Mouse (Mus musculus) hindbrain, embryonic 10.5 days (tissue): Measurements from ENCODE around the gene Tut7. TPM values are rescaled to one million over a fixed set of nuclear protein-coding genes. Genes with fewer than 3 reads are reported as not detected.
A peak's percentile ranks its signal among the peaks of the same experiment; 100 is the strongest.
"Not testable (repeated sequence)": the region's sequence is repeated elsewhere in the genome, so short reads cannot be mapped to it uniquely, and the experiment has no call there.

ENCODE experiments used
- DNase-seq: peaks from one replicate; pipeline ENCODE4 v3.0.0-alpha.2; 2017; ENCODE audit warnings: low spot score
- H3K27ac ChIP-seq: fragments of 300-500 bp; sonication (generic); 2 replicates; pipeline ENCODE4 v1.5.1; 2016; ENCODE audit warnings: mild to moderate bottlenecking, moderate library complexity
- H3K27me3 ChIP-seq: fragments of 300-500 bp; sonication (generic); 2 replicates; pipeline ENCODE4 v1.6.1; 2016; ENCODE audit warnings: mild to moderate bottlenecking; ENCODE audit not compliant: poor library complexity, insufficient read depth, severe bottlenecking
- H3K36me3 ChIP-seq: fragments of 300-500 bp; sonication (generic); 2 replicates; pipeline ENCODE4 v1.6.1; 2016; ENCODE audit warnings: mild to moderate bottlenecking, moderate library complexity
- H3K4me1 ChIP-seq: fragments of 300-500 bp; sonication (generic); replicated peaks from 2 replicates; pipeline ENCODE4 v1.6.1; 2016; ENCODE audit warnings: mild to moderate bottlenecking
- H3K4me3 ChIP-seq: fragments of 300-500 bp; sonication (generic); 2 replicates; pipeline ENCODE4 v1.5.1; 2016; ENCODE audit warnings: mild to moderate bottlenecking, moderate library complexity
- H3K9me3 ChIP-seq: fragments of 300-500 bp; sonication (generic); 2 replicates; pipeline ENCODE4 v1.6.1; 2016; ENCODE audit warnings: mild to moderate bottlenecking, moderate library complexity
- WGBS: fragments of 180-500 bp; shearing (Covaris S2); methylation state at CpG from one replicate; pipeline ENCODE4 v1.1.7; 2016; 5-methylcytosine and 5-hydroxymethylcytosine counted together
- polyA plus RNA-seq: library from polyadenylated mRNA; unstranded; fragments of >200 nt; fragmentation: Nextera tagmentation; extraction: Ambion mirVana; gene quantifications from 2 replicates; pipeline ENCODE4 v1.2.1, GENCODE M21; 2016

The Tut7 gene
- polyA plus RNA-seq, 1 experiment from 2014 or later = 35.4 TPM

DNA sequence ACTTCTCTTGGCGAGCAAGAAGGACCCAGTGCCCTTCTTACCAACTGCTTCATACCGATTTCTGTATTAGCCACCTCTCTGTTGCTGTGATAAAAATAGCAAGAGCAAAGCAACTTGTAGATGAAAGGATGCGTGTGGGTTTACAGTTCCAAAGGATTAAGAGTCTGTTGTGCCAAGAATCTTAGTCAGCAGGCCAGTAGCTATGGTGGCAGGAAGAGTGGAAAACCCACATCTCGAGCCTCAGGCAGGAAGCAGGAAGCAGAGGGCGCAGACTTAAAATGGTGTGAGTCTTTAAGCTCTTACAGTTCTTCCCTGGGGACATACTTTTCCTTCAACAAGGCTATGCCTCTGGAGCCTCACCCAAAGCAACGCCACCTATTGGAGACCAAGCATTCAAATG, 77.5 kb downstream of the Tut7 start:
- Histone ChIP-seq H3K27me3 (no peaks in the 10 kb centered on the region), H3K4me3 (no peak overlapping the region), H3K27ac (no peak overlapping the region), H3K9me3 (no peaks in the 10 kb centered on the region), H3K36me3 (no peaks in the 10 kb centered on the region), H3K4me1 (peaks cover 6% of the 10 kb centered on the region; the same call in 1 of the 2 replicates)
- 90% methylated on average over 6 of the region's 6 CpGs for WGBS
- no peak for DNase-seq

DNA sequence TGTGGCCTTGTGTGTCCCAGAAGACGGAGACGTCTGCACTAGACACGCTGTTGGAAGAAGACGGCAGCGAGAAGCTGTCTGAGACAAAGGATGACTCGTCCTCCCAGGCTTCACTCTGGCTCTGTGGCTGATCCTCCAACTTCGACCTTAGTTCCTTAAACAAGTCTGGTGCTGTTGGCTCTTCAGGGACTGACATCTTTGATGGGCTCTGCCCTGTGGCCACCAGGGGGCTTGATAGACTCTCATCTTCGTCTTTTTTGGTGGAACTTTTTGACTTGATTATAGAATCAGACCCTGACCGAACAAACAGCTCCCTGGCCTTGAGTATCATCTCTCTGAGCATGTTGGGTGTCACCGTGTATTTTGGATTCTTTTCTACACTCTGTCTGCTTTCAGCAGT, 81.2 kb downstream of the Tut7 start:
- WGBS = 83% methylated on average over 10 of the region's 10 CpGs
- peaks cover 2% of the 10 kb centered on the region; the same call in 1 of the 2 replicates for H3K4me1 ChIP-seq
- H3K4me3 ChIP-seq = no peak overlapping the region
- H3K27me3 ChIP-seq = no peaks in the 10 kb centered on the region
- no peaks in the 10 kb centered on the region for H3K9me3 ChIP-seq
- H3K36me3 ChIP-seq = no peaks in the 10 kb centered on the region
- no peak for DNase-seq
- H3K27ac ChIP-seq = no peak overlapping the region

DNA sequence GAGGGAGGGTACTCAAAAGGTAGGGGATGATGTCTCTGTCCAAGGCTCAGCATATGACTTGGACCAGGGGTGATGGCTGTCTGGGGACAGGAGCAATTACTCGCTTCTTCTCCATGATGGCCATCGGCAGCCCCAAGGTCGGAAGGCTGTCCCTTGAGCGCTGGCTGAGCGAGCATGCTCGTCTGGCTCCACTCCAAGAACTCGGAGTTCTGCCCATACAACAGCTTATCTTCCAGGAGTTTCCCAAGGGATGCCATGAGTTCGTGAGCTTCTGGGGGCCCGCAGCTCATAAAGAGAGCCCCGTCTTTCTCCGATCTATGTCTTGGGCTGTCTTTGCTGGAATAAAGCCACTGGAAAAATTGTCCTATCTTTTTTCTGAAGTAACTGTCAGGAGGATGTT, 81.9 kb downstream of the Tut7 start:
- 91% methylated on average over 11 of the region's 11 CpGs for WGBS
- Histone ChIP-seq H3K36me3 (no peaks in the 10 kb centered on the region), H3K4me1 (no peaks in the 10 kb centered on the region), H3K9me3 (no peaks in the 10 kb centered on the region), H3K27ac (no peak overlapping the region), H3K4me3 (no peak overlapping the region), H3K27me3 (no peaks in the 10 kb centered on the region)
- no peak for DNase-seq

DNA sequence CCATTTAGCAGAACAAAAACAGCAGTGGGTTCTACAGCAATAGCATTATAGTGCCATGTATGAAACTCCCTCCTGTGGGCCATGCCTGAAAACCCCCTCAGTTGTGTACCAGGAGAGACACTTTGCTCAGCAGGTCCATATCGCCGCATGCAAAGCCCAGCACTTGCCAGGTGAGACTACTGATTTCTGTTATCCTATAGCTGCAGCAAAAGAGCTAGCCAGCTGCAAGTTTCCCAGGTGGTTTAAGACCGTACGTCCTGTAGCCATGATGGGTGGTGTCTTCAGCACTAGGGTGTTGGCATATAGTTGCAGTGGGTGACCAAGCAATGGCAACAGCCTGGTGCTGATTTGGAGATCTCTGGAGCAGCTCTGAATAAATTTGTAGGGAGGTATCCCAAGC, 83.5 kb downstream of the Tut7 start:
- 93% methylated on average over 4 of the region's 4 CpGs for WGBS

DNA sequence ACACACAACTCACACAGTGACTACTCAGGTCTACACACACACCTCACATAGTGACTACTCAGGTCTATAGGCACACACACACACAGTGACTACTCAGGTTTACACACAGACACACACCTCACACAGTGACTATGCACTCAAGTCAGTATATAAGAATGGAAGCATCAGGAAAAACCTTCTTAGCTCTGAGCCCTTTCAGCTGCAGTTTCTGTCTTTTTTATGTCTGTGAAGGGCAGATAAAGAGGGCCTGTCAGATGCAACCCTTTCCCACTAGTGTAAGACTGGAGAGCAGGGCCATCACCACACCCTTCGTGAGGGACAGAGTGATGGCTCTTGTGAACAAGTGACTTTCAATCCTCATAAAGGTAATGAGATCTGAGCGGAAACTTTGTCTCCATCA, 84.5 kb downstream of the Tut7 start:
- H3K27ac ChIP-seq = no peak overlapping the region
- no peaks in the 10 kb centered on the region for H3K27me3 ChIP-seq
- H3K36me3 ChIP-seq = no peaks in the 10 kb centered on the region
- no peak overlapping the region for H3K4me3 ChIP-seq
- no peaks in the 10 kb centered on the region for H3K9me3 ChIP-seq
- WGBS = 89% methylated on average over 2 of the region's 2 CpGs
- H3K4me1 ChIP-seq = peaks cover 4% of the 10 kb centered on the region; the same call in 1 of the 2 replicates
- DNase-seq = no peak

More for the DNA sequence above, 83.5 kb downstream of the Tut7 start:
- Histone ChIP-seq H3K27me3 (no peaks in the 10 kb centered on the region), H3K4me3 (no peak overlapping the region), H3K36me3 (no peaks in the 10 kb centered on the region), H3K4me1 (peaks cover 4% of the 10 kb centered on the region; the same call in 1 of the 2 replicates), H3K9me3 (no peaks in the 10 kb centered on the region), H3K27ac (no peak overlapping the region)
- DNase-seq = no peak

DNA sequence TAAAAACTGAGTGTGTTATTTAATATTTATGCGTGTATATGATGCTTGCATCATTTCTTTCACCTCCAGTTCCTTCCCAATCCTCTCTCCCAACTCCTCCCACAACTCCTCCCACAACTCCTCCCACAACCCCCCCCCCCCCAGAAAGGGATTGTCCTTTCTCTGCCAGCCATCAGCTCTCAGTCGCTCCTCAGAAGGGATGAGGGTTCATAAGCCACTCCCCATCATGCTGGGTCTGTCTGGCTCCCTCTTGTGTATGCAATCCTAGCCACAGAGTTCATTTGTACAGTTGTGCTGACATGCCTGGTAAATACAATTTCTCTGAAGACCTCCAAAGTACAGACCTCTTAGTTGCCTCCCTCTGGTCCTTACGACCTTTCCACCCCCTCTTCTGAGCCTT, 87.8 kb downstream of the Tut7 start:
- H3K4me3 ChIP-seq = no peak overlapping the region
- H3K27ac ChIP-seq = no peak overlapping the region
- H3K9me3 ChIP-seq = no peaks in the 10 kb centered on the region
- peaks cover 4% of the 10 kb centered on the region; the same call in 1 of the 2 replicates for H3K4me1 ChIP-seq
- peak; percentile 29 for DNase-seq
- H3K36me3 ChIP-seq = no peaks in the 10 kb centered on the region
- 31% methylated on average over 3 of the region's 3 CpGs for WGBS
- no peaks in the 10 kb centered on the region for H3K27me3 ChIP-seq

DNA sequence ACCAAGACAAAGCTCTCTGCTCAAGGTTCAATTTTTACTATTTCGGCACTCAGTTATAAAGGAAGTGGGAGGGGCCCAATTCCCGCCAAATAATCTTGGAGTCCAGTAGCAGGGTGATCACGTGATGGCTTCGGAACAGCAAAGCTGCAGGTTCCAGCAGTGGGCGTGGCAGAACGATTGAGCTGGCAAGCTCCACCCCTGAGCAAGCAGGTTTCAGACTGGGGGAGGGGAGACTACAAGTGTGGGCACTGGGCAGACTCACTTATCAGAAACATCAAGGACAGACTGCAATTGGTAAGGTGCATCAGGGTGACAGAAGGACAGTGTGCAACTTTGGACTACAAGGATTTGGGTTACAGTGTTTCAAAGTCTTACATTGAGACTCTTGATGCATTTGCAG, 88.6 kb downstream of the Tut7 start:
- WGBS = 39% methylated on average over 6 of the region's 6 CpGs
- H3K27ac ChIP-seq, H3K36me3 ChIP-seq, H3K9me3 ChIP-seq, H3K4me3 ChIP-seq, DNase-seq, H3K27me3 ChIP-seq, H3K4me1 ChIP-seq: not testable (repeated sequence)

DNA sequence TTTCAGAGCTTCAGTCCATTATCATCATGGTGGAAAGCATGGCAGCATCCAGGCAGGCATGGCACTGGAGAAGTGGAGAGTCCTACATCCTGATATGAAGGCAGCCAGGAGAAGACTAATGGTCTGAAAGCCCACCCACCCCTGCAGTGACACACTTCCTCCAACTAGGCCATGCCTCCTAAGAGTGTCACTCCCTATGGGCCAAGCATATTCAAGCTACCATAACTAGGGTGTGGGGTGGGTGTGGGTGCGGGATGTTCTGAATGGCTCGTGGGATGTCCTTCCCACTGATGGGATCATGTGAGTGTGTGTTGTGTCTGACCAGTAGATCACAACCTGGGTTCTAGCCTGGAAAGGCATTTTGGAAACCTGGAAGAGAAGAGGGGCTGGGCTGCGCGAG, 89.0 kb downstream of the Tut7 start:
- no peaks in the 10 kb centered on the region for H3K9me3 ChIP-seq
- WGBS = 76% methylated on average over 4 of the region's 4 CpGs

DNA sequence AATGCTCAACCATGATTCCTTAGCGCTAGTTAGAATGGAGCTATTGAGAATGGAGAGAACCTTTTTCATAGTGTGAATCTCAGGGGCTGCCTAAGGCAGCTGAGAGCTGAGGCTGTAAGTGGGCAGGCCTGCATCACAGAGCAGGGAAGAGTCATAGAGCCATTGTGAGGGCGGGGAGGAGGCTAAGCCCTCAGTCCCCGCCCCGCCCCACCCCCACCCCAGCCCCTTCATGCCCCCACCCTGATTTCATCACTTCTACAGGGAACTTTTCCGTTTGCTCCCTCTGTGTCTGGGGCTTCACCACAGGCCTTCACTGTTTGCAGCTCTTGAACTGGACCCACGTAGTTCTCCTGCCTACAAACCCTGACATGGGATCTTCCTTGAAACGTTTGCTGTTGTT, 91.3 kb downstream of the Tut7 start, which contains the start of gene Spata31d1d:
Gene Spata31d1d (minus strand): TSS at position 101 of the 400 bp plus-strand sequence.
- Histone ChIP-seq H3K27me3 (peaks cover 21% of the 10 kb centered on the region), H3K36me3 (no peaks in the 10 kb centered on the region), H3K4me1 (peaks cover 8% of the 10 kb centered on the region), H3K27ac (no peak within 1 kb of the TSS), H3K4me3 (no peak within 1 kb of the TSS), H3K9me3 (no peaks in the 10 kb centered on the region)
- DNase-seq = no peak
- 41% methylated on average over 7 of the region's 7 CpGs for WGBS

More for the DNA sequence above, 89.0 kb downstream of the Tut7 start:
- Histone ChIP-seq H3K27me3 (peaks cover 5% of the 10 kb centered on the region), H3K36me3 (no peaks in the 10 kb centered on the region), H3K4me3 (no peak overlapping the region), H3K4me1 (peaks cover 4% of the 10 kb centered on the region; the same call in 1 of the 2 replicates), H3K27ac (no peak overlapping the region)
- DNase-seq = no peak

DNA sequence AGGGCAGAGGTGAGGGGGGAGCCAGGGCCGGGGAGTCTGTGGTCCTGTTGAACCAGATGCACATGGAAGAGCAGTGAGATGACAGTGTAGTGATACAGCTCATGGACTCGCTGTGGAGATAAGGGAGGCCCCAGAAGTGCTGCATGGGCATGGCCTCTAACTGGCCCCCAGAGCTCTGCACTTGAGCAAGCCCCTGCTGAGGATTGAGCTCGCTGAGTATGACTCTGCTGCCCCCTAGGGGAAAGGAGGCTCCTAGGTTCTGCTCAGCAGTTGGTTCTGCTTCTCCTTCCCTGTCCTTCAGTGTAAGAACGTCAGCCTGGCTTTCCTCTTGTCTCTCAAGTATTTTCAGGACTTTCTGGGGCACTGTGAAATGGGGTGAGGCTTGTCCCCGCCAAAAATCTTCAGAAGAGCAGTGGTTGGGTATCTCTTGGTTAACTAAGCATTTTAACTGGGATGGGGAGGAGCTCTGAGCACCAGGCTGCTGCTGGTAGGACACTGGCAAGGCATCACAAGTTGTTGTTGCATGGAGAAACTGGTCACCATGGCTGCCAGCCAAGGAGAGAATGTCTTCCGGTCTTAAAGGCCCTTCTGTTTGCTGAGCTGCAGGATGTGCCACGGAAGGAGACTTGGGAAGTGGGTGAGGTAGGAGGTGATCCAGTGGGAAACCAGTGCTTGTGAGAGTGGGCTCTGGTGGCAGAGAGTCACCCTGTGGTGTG, 94.4 kb downstream of the Tut7 start:
- Histone ChIP-seq H3K4me3 (no peak overlapping the region), H3K27me3 (peaks cover 33% of the 10 kb centered on the region), H3K27ac (peak overlapping the region; percentile 50; the same call in 1 of the 2 replicates), H3K4me1 (peaks cover 19% of the 10 kb centered on the region), H3K36me3 (no peaks in the 10 kb centered on the region), H3K9me3 (no peaks in the 10 kb centered on the region)
- 32% methylated on average over 7 of the region's 7 CpGs for WGBS
- DNase-seq = peak; percentile 86

DNA sequence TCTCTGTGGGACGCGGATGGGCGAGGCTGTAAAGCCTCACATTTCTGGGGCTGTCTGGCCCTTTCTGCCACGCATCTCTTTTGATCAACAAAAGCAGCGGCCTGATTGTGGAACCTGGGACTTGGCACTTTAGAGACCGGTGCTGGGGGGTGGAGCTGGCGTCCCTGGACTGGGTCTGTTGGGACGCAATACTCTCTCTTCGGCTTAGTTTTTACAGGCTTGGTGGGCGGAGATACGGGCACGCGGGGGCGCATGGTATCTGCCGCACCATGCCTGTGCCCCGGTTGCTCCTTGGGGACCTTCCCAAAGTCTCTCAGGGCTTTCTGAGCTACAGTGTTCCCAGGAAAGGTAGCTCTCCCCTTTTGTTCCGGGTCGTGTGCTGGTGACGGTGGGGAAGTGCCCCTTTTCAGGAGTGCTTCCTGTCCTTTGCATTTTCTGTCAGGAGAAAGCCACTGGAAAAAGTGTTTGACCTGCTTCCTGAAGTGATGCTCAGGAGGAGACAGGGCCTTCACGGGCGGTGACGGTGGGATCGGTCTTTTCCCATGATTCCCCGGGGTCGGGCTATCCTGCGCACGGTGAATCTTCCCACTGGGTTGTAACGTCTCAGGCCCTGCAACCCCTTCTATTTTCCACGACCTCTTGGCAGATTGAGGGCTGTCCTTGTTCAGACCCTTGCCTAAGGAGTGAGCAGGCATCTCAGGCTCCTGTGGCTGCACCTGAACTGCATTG, 96.6 kb downstream of the Tut7 start:
- Histone ChIP-seq H3K4me3 (peak overlapping the region; percentile 29), H3K4me1 (peaks cover 19% of the 10 kb centered on the region), H3K27ac (peak overlapping the region; percentile 54; the same call in 1 of the 2 replicates), H3K36me3 (no peaks in the 10 kb centered on the region), H3K9me3 (no peaks in the 10 kb centered on the region), H3K27me3 (peaks cover 33% of the 10 kb centered on the region)
- WGBS = 36% methylated on average over 29 of the region's 29 CpGs
- DNase-seq = no peak

DNA sequence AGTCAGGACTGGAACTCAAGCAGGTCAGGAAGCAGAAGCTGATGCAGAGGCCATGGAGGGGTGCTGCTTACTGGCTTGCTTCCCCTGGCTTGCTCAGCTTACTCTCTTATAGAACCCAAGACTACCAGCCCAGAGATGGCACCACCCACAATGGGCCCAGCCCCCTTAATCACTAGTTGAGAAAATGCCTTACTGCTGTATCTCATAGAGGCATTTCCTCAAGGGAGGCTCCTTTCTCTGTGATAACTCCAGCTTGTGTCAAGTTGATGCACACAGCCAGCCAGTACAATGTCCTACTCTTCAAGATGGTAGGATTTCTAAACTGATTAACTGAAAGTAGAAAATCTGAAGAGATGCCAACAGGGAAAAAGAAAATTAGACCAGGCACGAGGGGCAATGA, 100.9 kb downstream of the Tut7 start:
- not testable (repeated sequence) for H3K27ac ChIP-seq, H3K4me3 ChIP-seq, H3K9me3 ChIP-seq, H3K36me3 ChIP-seq, DNase-seq
- Histone ChIP-seq H3K4me1 (peaks cover 23% of the 10 kb centered on the region), H3K27me3 (peaks cover 16% of the 10 kb centered on the region; the same call in 1 of the 2 replicates)
- 70% methylated on average over 1 of the region's 1 CpGs for WGBS
